Mouse (Mus musculus) left cerebral cortex, postnatal 25 days (tissue): ENCODE measurements around the gene Nol4l. TPM values are rescaled to one million over a fixed set of nuclear protein-coding genes. Genes with fewer than 3 reads are reported as not detected.
"Not testable (repeated sequence)": the region's sequence is repeated elsewhere in the genome, so short reads cannot be mapped to it uniquely, and the experiment has no call there.

Experiments
- DNase-seq, 2 experiments: peaks; one replicate each; pipeline ENCODE4 v3.0.0; 2022; ENCODE audit warnings: low spot score in 2 of 2, mixed read lengths in 1 of 2
- intact Hi-C: fragments of 180-260 bp; cut with DNase I; formaldehyde crosslinking; loops from one replicate; pipeline ENCODE4 v1.15.1; 2025
- total RNA-seq, 2 experiments: library from RNA; stranded (reverse); gene quantifications; 2 replicates each; pipeline ENCODE4 v1.2.3; 2021

The Nol4l gene
- total RNA-seq, 2 experiments from 2014 or later, result 45.0 to 48.4 TPM

DNA sequence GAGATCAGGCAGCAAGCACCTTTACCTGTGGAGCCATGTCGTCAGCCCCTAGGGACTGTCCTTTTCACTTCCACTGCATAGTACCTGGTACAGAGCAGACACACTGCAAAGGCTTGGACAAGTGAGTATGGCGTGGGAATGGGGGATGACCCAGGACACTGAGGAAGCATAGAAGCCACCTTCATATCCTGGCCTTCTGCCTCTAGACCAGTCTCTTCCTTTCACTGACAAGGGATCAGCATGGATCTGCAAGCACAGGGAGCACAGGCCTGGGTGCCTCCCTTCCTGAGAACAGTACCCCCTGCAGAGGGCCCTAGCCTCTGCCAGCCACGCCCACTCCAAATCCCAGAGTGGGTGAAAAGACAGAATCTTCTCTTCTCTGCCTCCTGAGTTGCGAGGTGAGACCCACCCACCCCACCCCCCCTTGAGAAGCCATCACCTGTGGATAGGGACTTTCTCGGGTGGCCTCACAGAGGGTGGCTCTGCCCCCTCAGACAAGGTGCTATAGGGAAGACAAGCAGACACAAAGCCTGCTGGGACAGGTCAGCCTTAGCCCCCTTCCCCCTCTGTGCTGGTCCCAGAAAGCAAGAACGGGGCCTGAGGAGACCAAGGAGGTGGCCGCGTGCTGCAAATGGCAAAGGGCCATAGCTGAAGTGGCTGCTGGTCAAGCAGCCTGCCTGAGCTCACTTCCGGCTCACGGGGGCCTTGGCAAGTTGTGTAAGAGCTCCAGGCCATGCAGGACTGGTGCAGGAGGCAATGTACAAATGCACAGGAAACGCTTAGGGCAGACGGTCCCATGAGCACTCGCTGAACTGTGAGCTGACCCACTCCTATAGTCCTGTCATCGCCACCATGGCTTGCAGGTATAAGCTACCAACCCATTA is 15.0 kb downstream of the Nol4l start:
- intact Hi-C loops, result no loop called here
- no peak for DNase-seq

DNA sequence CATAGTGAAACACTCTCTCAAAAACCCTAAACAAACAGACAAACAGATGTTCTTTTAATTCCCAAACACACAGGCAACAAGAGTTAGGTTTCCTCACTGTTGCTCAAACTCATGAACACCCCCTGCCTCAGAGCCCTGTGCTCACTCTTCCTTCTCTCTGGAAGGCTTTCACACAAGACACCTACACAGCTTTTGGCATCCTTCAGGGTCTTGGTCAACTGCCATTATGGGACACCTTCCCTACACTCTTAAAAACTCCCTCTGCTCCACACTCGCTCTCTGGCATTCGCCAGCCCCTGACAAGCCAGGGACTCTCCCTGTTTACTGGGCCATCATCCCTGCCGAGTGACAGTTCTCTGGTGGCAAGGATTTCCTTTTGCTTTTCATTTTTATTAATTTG is 15.8 kb downstream of the Nol4l start:
- intact Hi-C loops, result no loop called here
- DNase-seq, result peak in 1 of 2 experiments; percentile 68

GRCm38 (mm10) chr2:153512416-153513323 is 17.1 kb downstream of the Nol4l start:
- intact Hi-C loops, result no loop called here
- no peak for DNase-seq

- intact Hi-C loops, result no loop called here
- DNase-seq, result no peak
These were observed 18.2 kb downstream of the Nol4l start for GRCm38 (mm10) chr2:153511562-153511961.

DNA sequence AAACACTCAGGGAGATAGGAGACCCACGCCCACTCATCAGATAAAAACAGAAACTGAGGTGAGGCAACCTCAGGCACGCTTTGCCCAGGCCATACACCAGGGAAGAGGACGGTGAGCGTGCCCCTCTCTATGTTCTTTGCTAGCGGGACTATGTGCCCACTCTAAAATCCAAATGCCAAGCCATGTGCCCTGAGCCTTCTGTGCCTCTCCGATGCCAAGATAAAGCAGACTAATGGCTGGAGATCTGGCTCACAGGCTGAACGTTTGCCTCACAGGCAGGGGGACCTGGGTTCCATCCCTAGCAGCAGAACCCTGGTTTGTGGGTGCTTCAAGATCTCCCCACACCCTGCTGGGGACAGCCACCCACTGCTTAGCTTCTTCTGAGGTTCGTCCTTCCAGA is 19.6 kb downstream of the Nol4l start:
- intact Hi-C loops, result no loop called here
- DNase-seq, result no peak

GRCm38 (mm10) chr2:153509211-153510029 is 20.4 kb downstream of the Nol4l start:
- intact Hi-C loops, result loop anchor here (2.0 kb wide), 1 partner anchor 17 kb away; no protein-coding TSS in a partner anchor
- DNase-seq, result peak in 1 of 2 experiments; percentile 74

DNA sequence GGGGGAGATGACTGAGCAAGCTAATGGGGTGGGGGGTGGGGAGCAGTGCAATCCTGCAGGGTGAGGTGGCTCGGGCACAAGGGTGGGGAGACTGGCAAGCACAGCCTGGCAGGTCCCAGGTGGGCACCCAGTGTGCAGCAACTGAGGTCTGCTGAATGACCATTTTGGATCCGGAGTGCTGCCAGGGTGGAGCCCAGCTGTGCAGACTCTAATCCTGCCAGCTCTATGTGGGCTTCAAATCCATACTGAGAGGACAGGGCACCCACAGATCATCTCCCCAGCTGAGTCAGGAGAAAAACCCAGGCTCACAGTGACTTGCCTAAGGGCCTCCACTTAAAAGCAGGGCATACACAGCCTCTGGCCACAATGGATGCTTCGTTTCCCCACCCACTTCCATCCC is 21.4 kb downstream of the Nol4l start:
- DNase-seq, result no peak
- intact Hi-C loops, result loop anchor here (2.0 kb wide), 1 partner anchor 18 kb away; no protein-coding TSS in a partner anchor

DNA sequence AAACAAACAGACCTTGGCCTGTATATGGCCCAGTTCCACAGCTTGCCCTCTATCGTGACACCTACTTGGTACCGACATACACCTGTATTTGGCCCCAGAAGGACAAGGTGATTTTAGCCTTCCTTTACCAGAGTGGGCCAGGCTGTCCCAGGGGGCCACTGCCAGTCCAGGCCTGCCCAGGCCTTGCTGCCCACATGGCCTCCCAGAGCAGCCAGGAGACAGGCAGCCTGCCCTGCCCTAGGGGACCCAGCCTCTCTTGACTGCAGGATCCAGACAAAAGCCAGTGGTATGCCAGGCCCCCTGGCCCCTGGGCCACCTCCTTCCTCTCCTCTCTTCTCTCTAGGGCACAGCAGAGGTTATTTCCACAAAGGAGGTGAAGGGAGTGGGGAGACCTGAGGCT is 21.8 kb downstream of the Nol4l start:
- intact Hi-C loops, result loop anchor here (2.0 kb wide), 1 partner anchor 19 kb away; no protein-coding TSS in a partner anchor
- DNase-seq, result no peak

DNA sequence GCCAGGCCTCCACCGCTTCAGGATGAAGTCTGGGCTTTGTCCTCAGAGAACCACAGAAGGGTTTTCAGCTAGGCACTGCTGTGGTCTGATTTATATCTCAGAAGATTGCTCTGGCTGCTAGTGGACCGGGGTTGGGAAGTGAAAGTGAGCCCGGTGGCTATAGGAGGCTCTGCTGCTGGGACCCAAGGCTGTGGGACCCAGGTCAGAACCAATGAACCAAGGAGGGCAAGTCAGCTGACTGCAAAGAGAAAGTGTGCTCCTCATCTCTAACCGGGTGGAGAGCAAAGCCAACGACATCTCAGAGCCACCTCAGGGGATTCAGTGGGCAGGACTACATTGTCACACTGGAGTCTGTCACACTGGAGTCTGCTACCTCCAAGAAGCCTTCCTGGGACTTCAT is 23.4 kb downstream of the Nol4l start:
- intact Hi-C loops, result no loop called here
- no peak for DNase-seq

GRCm38 (mm10) chr2:153499154-153499553 is 30.6 kb downstream of the Nol4l start:
- intact Hi-C loops, result loop anchor here (5.0 kb wide), 1 partner anchor 88 kb away; no protein-coding TSS in a partner anchor
- peak in 1 of 2 experiments; percentile 73 for DNase-seq

DNA sequence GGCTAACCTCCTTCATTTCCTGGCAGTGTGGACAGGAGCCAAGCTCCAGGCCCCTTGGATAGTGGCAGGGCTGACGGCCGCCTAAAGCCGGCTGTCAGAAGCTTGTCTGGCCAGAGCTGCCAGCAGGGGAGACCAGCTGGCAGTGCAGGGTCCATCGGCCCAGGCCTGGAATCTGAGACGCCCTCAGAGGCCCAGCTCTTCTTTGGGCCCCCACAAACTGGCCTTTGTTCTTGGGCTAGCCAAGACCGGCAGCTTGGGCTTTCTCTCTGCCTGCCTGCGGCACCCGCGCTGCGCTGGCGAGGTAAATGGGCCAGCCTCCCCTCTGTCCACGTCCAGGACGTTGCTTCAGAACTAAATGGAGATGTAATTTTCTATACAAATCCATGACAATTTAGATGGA is 32.9 kb downstream of the Nol4l start:
- intact Hi-C loops, result loop anchor here (5.0 kb wide), 1 partner anchor 90 kb away; no protein-coding TSS in a partner anchor
- no peak for DNase-seq

GRCm38 (mm10) chr2:153496301-153496700 is 33.5 kb downstream of the Nol4l start:
- no peak for DNase-seq
- intact Hi-C loops, result loop anchor here (5.0 kb wide), 1 partner anchor 91 kb away; no protein-coding TSS in a partner anchor

GRCm38 (mm10) chr2:153495818-153496217 is 34.0 kb downstream of the Nol4l start:
- no peak for DNase-seq
- intact Hi-C loops, result loop anchor here (5.0 kb wide), 1 partner anchor 91 kb away; no protein-coding TSS in a partner anchor

GRCm38 (mm10) chr2:153495391-153495790 is 34.4 kb downstream of the Nol4l start:
- intact Hi-C loops, result loop anchor here (5.0 kb wide), 1 partner anchor 92 kb away; no protein-coding TSS in a partner anchor
- DNase-seq, result not testable (repeated sequence)

DNA sequence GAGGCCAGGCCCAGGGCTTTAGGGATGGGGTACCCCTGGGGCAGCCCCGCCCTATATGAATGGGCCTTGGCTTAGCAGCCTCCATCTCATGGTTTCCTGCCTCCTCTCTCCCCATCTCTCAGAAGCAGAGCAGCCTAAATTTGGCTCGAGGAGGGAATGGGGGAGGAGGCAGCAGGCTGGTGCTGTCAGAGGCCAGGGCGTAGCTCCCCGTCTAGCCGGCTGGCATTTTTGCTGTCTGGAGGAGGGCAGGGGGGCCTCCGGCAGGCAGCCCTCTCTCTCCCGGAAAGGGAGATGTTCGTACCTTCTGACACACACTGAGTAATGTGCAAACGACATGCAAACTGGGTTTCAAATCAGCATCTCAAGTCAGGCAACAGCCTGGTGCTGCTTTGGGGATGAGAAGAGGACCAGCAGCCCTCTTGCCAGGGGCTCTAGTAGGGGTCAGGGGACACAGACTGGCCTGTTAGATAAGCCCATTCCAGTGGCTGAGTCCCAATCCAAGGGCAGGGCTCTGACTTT is 35.4 kb downstream of the Nol4l start:
- intact Hi-C loops, result no loop called here
- DNase-seq, result peak in 1 of 2 experiments; percentile 86

- DNase-seq, result no peak
- intact Hi-C loops, result loop anchor here (2.0 kb wide), 1 partner anchor 35 kb away; the partner anchor contains the start of gene Nol4l
These were observed 35.9 kb downstream of the Nol4l start for GRCm38 (mm10) chr2:153493781-153494292.

- DNase-seq, result no peak
- intact Hi-C loops, result loop anchor here (2.0 kb wide), 1 partner anchor 35 kb away; the partner anchor contains the start of gene Nol4l
These were observed 36.4 kb downstream of the Nol4l start for GRCm38 (mm10) chr2:153493393-153493731.

GRCm38 (mm10) chr2:153492573-153493392 is 37.0 kb downstream of the Nol4l start, which contains the start of gene 4930404H24Rik:
Gene 4930404H24Rik (plus strand): TSS chr2:153492790.
- peak; percentile 76 to 79 for DNase-seq
- intact Hi-C loops, result loop anchor here (2.0 kb wide), 1 partner anchor 36 kb away; the partner anchor contains the start of gene Nol4l
